22 mouse cellular contexts compared by ENCODE assay signal in the genomic region with DNA sequence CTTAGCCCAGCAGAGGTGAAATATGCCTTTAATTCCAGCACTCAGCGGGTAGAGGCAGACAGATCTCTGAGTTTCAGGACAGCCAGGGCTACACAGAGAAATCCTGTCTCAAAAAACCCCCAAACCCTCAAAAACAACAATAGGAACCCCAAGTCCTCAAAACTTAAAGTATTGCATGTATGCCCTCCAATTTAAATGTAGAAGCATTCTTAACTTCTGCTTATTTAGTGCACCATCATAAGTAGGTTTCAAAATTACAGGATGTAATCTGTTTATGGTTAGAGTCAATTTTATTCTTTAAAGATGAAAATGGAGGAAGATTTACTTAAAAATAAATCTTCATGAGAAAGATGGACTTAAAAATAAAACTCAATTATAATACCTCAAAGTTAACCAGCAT.
"Had no signal": no experiment of that assay in that cellular context is flagged by ENCODE, and none has a peak within 500 bp of the region (broad histone marks: within the 10 kb centered on the region; RNA-seq: fewer than 3 reads in every experiment).

No protein-coding gene starts in this region.

- H3K27ac ChIP-seq: heart, embryonic 10.5 days; hindbrain, embryonic 12.5 days; hindbrain, embryonic 14.5 days; intestine, embryonic 15.5 days; layer of hippocampus, adult 2 months; left cerebral cortex, adult 2 months; limb, embryonic 10.5 days; limb, embryonic 12.5 days; liver, embryonic 13.5 days had no signal

- H3K27me3 ChIP-seq: heart, embryonic 12.5 days; hindbrain, embryonic 12.5 days; intestine, embryonic 15.5 days; limb, embryonic 12.5 days; liver, embryonic 13.5 days had no signal

- ATAC-seq: hindbrain, embryonic 16.5 days; inflammation-experienced regulatory T-cells, adult 6 months; intestine, embryonic 15.5 days; intestine, postnatal 0 days had no signal

- H3K36me3 ChIP-seq: heart, embryonic 10.5 days; hindbrain, embryonic 12.5 days; intestine, embryonic 15.5 days; limb, embryonic 10.5 days; limb, embryonic 12.5 days; liver, embryonic 13.5 days had no signal

- DNase-seq: gastrocnemius, postnatal 14 days; gastrocnemius, postnatal 36 days; heart, adult 18-20 months; heart, postnatal 10 days; heart, postnatal 4 days; kidney, postnatal 10 days; kidney, postnatal 25 days; kidney, postnatal 4 days; liver; liver, embryonic 13.5 days had no signal

- H3K9me3 ChIP-seq: heart, embryonic 10.5 days; heart, embryonic 12.5 days; hindbrain, embryonic 12.5 days; intestine, embryonic 15.5 days; limb, embryonic 10.5 days; limb, embryonic 12.5 days; liver, embryonic 13.5 days had no signal

- H3K4me1 ChIP-seq: intestine, embryonic 15.5 days had no signal

- H3K4me3 ChIP-seq: heart, embryonic 10.5 days; heart, embryonic 12.5 days; hindbrain, embryonic 12.5 days; intestine, embryonic 15.5 days; layer of hippocampus, adult 2 months; left cerebral cortex, adult 2 months; limb, embryonic 10.5 days; limb, embryonic 12.5 days; liver, embryonic 13.5 days had no signal
